Mouse (Mus musculus): ENCODE measurements around the gene Cldn22. TPM values are rescaled to one million over a fixed set of nuclear protein-coding genes. Genes with fewer than 3 reads are reported as not detected.

Gene Cldn22
- total and polyA plus RNA-seq, 3 experiments = not detected

- H3K9me3 ChIP-seq (replicated peaks; ENCODE audit: insufficient read depth, low read length) = no peaks in the 10 kb centered on the region
- H3K4me1 ChIP-seq (ENCODE audit: control insufficient read depth in 1 of 2, insufficient read depth in 2 of 2, low read length in 2 of 2) = no peaks in the 10 kb centered on the region
- H3K27me3 ChIP-seq (ENCODE audit: control insufficient read depth in 1 of 2, insufficient read depth in 2 of 2, low read length in 2 of 2) = 0 out of 4 replicates have a peak, but pooled peaks cover 0 to 1% of the 10 kb centered on the region in 2 experiments
- H3K4me3 ChIP-seq (ENCODE audit: control insufficient read depth in 1 of 2, insufficient read depth in 1 of 2, low read depth in 2 of 2, low read length in 2 of 2) = no peak overlapping the region
- no peak overlapping the region for H3K27ac ChIP-seq (ENCODE audit: control insufficient read depth, low read depth, low read length)
- no peak overlapping the region for H3K9ac ChIP-seq (ENCODE audit: control insufficient read depth, low read depth, low read length, poor library complexity, severe bottlenecking)
- no peak for DNase-seq (ENCODE audit: low read depth, low spot score)
- no peaks in the 10 kb centered on the region for H3K36me3 ChIP-seq (ENCODE audit: control insufficient read depth in 1 of 2, insufficient read depth in 2 of 2, low read length in 2 of 2)
- H3K79me2 ChIP-seq (ENCODE audit: control insufficient read depth, insufficient read depth, low read length, poor library complexity) = no peaks in the 10 kb centered on the region
- TF ChIP-seq KAT2A (conservative IDR thresholded peaks at IDR 0.05; ENCODE audit: low read depth, low read length) = no peak
- no peak for TF ChIP-seq CHD2 (IDR thresholded peaks at IDR 0.05; ENCODE audit: low read length)
Measured at GRCm38 (mm10) chr8:47783944-47784343, 40.3 kb upstream of the Cldn22 start.

- no peaks in the 10 kb centered on the region for H3K4me1 ChIP-seq (ENCODE audit: control insufficient read depth in 1 of 2, insufficient read depth in 2 of 2, low read length in 2 of 2)
Measured at GRCm38 (mm10) chr8:47784436-47784835, 39.8 kb upstream of the Cldn22 start.

GRCm38 (mm10) chr8:47786323-47786722 lies 38.0 kb upstream of the Cldn22 start:
- DNase-seq (ENCODE audit: low read depth, low spot score) = no peak
- no peaks in the 10 kb centered on the region for H3K4me1 ChIP-seq (ENCODE audit: control insufficient read depth in 1 of 2, insufficient read depth in 2 of 2, low read length in 2 of 2)
- no peaks in the 10 kb centered on the region for H3K36me3 ChIP-seq (ENCODE audit: control insufficient read depth in 1 of 2, insufficient read depth in 2 of 2, low read length in 2 of 2)
- no peak overlapping the region for H3K9ac ChIP-seq (ENCODE audit: control insufficient read depth, low read depth, low read length, poor library complexity, severe bottlenecking)
- H3K9me3 ChIP-seq (replicated peaks; ENCODE audit: insufficient read depth, low read length) = no peaks in the 10 kb centered on the region
- H3K4me3 ChIP-seq (ENCODE audit: control insufficient read depth in 1 of 2, insufficient read depth in 1 of 2, low read depth in 2 of 2, low read length in 2 of 2) = no peak overlapping the region
- no peaks in the 10 kb centered on the region for H3K79me2 ChIP-seq (ENCODE audit: control insufficient read depth, insufficient read depth, low read length, poor library complexity)
- no peak overlapping the region for H3K27ac ChIP-seq (ENCODE audit: control insufficient read depth, low read depth, low read length)
- H3K27me3 ChIP-seq (ENCODE audit: control insufficient read depth in 1 of 2, insufficient read depth in 2 of 2, low read length in 2 of 2) = 0 out of 4 replicates have a peak, but pooled peaks cover 0 to 1% of the 10 kb centered on the region in 2 experiments
- TF ChIP-seq HCFC1 (IDR thresholded peaks at IDR 0.05; ENCODE audit: low read depth, low read length) (no peak), USF1 (IDR thresholded peaks at IDR 0.05; ENCODE audit: low read depth, low read length) (no peak), SIN3A (IDR thresholded peaks at IDR 0.05; ENCODE audit: low read length) (no peak), RCOR1 (IDR thresholded peaks at IDR 0.05; ENCODE audit: low read depth, low read length) (no peak), POLR2AphosphoS5 (IDR thresholded peaks at IDR 0.05; ENCODE audit: borderline replicate concordance, low read depth, low read length) (no peak), JUND (IDR thresholded peaks at IDR 0.05; ENCODE audit: low read depth, low read length) (no peak), NELFE (IDR thresholded peaks at IDR 0.05; ENCODE audit: low read depth, low read length) (no peak), CHD1 (IDR thresholded peaks at IDR 0.05; ENCODE audit: low read depth, low read length) (no peak), CTCF (IDR thresholded peaks at IDR 0.05 in 2 of 3, conservative IDR thresholded peaks at IDR 0.05 in 1 of 3; ENCODE audit: control insufficient read depth in 1 of 3, insufficient read depth in 1 of 3, low read depth in 2 of 3, low read length in 3 of 3, poor library complexity in 1 of 3, severe bottlenecking in 1 of 3) (no peak), MEF2A (IDR thresholded peaks at IDR 0.05; ENCODE audit: extremely low read depth, insufficient replicate concordance, low read depth, low read length, poor library complexity, severe bottlenecking) (no peak), E2F4 (IDR thresholded peaks at IDR 0.05; ENCODE audit: borderline replicate concordance, low read depth, low read length) (no peak), TBP (IDR thresholded peaks at IDR 0.05; ENCODE audit: low read depth, low read length) (no peak), ZNF384 (IDR thresholded peaks at IDR 0.05; ENCODE audit: low read depth, low read length) (no peak), MXI1 (IDR thresholded peaks at IDR 0.05; ENCODE audit: low read depth, low read length) (no peak), MYC (IDR thresholded peaks at IDR 0.05; ENCODE audit: low read depth, low read length) (no peak), ZC3H11A (IDR thresholded peaks at IDR 0.05; ENCODE audit: low read depth, low read length) (no peak), TCF12 (IDR thresholded peaks at IDR 0.05; ENCODE audit: low read depth, low read length) (no peak)

More at GRCm38 (mm10) chr8:47784436-47784835, 39.8 kb upstream of the Cldn22 start:
- TF ChIP-seq GABPA (IDR thresholded peaks at IDR 0.05; ENCODE audit: low read depth, low read length) = no peak
- TF ChIP-seq MYB (IDR thresholded peaks at IDR 0.05; ENCODE audit: low read depth, low read length) = no peak
- no peak for TF ChIP-seq POLR2A (IDR thresholded peaks at IDR 0.05; ENCODE audit: control insufficient read depth in 1 of 2, insufficient read depth in 1 of 2, low read depth in 1 of 2, low read length in 2 of 2, poor library complexity in 1 of 2)
- no peak for TF ChIP-seq NRF1 (IDR thresholded peaks at IDR 0.05; ENCODE audit: insufficient read depth, low read depth, low read length, poor library complexity, severe bottlenecking)
- no peak for TF ChIP-seq UBTF (IDR thresholded peaks at IDR 0.05; ENCODE audit: borderline replicate concordance, insufficient read depth, low read depth, low read length)
- no peak for TF ChIP-seq NELFE (IDR thresholded peaks at IDR 0.05; ENCODE audit: low read depth, low read length)
- TF ChIP-seq MAFK (IDR thresholded peaks at IDR 0.05; ENCODE audit: borderline replicate concordance, low read depth, low read length) = no peak
- TF ChIP-seq ELF1 (IDR thresholded peaks at IDR 0.05; ENCODE audit: low read depth, low read length) = no peak
- no peak for TF ChIP-seq ETS1 (IDR thresholded peaks at IDR 0.05; ENCODE audit: low read depth, low read length)
- TF ChIP-seq E2F4 (IDR thresholded peaks at IDR 0.05; ENCODE audit: borderline replicate concordance, low read depth, low read length) = no peak
- no peak for TF ChIP-seq CTCF (IDR thresholded peaks at IDR 0.05 in 2 of 3, conservative IDR thresholded peaks at IDR 0.05 in 1 of 3; ENCODE audit: control insufficient read depth in 1 of 3, insufficient read depth in 1 of 3, low read depth in 2 of 3, low read length in 3 of 3, poor library complexity in 1 of 3, severe bottlenecking in 1 of 3)
- no peak for TF ChIP-seq ZNF384 (IDR thresholded peaks at IDR 0.05; ENCODE audit: low read depth, low read length)
- no peak for TF ChIP-seq USF2 (IDR thresholded peaks at IDR 0.05; ENCODE audit: borderline replicate concordance in 1 of 2, insufficient read depth in 1 of 2, low read depth in 1 of 2, low read length in 2 of 2)
- TF ChIP-seq TBP (IDR thresholded peaks at IDR 0.05; ENCODE audit: low read depth, low read length) = no peak
- no peak for TF ChIP-seq POLR2AphosphoS2 (IDR thresholded peaks at IDR 0.05; ENCODE audit: low read length)
- TF ChIP-seq CHD1 (IDR thresholded peaks at IDR 0.05; ENCODE audit: low read depth, low read length) = no peak
- no peak for TF ChIP-seq SIN3A (IDR thresholded peaks at IDR 0.05; ENCODE audit: low read length)
- no peak for TF ChIP-seq POLR2AphosphoS5 (IDR thresholded peaks at IDR 0.05; ENCODE audit: borderline replicate concordance, low read depth, low read length)
- TF ChIP-seq USF1 (IDR thresholded peaks at IDR 0.05; ENCODE audit: low read depth, low read length) = no peak
- no peak for TF ChIP-seq CHD2 (IDR thresholded peaks at IDR 0.05; ENCODE audit: low read length)
- no peak for DNase-seq (ENCODE audit: low read depth, low spot score)
- H3K27me3 ChIP-seq (ENCODE audit: control insufficient read depth in 1 of 2, insufficient read depth in 2 of 2, low read length in 2 of 2) = 0 out of 4 replicates have a peak, but pooled peaks cover 0 to 1% of the 10 kb centered on the region in 2 experiments
- no peaks in the 10 kb centered on the region for H3K36me3 ChIP-seq (ENCODE audit: control insufficient read depth in 1 of 2, insufficient read depth in 2 of 2, low read length in 2 of 2)
- no peaks in the 10 kb centered on the region for H3K79me2 ChIP-seq (ENCODE audit: control insufficient read depth, insufficient read depth, low read length, poor library complexity)
- H3K4me3 ChIP-seq (ENCODE audit: control insufficient read depth in 1 of 2, insufficient read depth in 1 of 2, low read depth in 2 of 2, low read length in 2 of 2) = no peak overlapping the region
- H3K9me3 ChIP-seq (replicated peaks; ENCODE audit: insufficient read depth, low read length) = no peaks in the 10 kb centered on the region
- H3K9ac ChIP-seq (ENCODE audit: control insufficient read depth, low read depth, low read length, poor library complexity, severe bottlenecking) = no peak overlapping the region
- H3K27ac ChIP-seq (ENCODE audit: control insufficient read depth, low read depth, low read length) = no peak overlapping the region

Measured in MEL (cell line).